Mouse (Mus musculus) MN1 (cell line): ENCODE data around the gene Elavl1.
A peak's percentile ranks its signal among the peaks of the same experiment; 100 is the strongest.
"Not testable (repeated sequence)": the region's sequence is repeated elsewhere in the genome, so short reads cannot be mapped to it uniquely, and the experiment has no call there.

ENCODE experiments used
- DNase-seq: peaks from one replicate; pipeline ENCODE4 v3.0.0-alpha.2; 2016; ENCODE audit warnings: low spot score

Elavl1 gene

DNA sequence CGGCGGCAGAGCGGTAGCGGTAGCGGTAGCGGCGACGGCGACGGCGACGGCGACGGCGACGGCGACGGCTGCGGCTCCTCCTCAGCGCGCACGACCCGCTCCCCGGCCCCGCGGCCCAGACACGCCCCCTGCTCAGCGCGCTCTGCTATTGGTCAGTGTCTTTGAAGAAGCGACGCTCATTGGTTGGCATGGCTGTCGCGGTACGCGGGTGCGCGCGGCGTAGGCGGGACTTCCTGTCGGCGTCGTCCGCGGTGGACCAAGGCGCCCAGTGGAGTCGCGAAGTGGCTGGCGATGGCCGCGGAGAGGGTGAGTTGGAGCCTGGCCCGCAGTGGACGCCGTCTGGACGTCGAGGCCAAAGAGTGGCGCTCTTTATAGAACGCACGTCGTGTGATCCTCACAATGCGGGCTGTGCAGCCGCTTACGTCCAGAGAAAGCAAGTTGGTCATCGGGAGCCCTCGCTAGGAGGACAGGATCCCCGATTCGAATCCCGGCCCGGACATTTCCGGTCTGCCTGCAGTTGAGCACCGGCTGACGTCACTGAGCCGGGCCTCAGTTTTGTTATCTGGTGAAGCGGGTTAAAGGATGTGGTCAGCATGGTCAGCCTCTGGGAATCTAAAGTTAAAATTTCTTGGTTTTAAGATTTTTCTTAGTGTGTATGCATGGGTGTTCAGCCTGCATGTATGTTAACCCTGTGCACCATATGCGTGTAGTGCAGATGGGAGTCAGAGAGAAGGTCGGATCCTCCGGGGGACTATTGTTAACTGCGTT lies at the start of gene Elavl1, which contains the start of gene Ccl25:
Gene Elavl1 (minus strand): TSS at position 431 of the 768 bp plus-strand sequence.
Gene Ccl25 (plus strand): TSS at position 228 of the 768 bp plus-strand sequence.
- DNase-seq, result peak; percentile 100

DNA sequence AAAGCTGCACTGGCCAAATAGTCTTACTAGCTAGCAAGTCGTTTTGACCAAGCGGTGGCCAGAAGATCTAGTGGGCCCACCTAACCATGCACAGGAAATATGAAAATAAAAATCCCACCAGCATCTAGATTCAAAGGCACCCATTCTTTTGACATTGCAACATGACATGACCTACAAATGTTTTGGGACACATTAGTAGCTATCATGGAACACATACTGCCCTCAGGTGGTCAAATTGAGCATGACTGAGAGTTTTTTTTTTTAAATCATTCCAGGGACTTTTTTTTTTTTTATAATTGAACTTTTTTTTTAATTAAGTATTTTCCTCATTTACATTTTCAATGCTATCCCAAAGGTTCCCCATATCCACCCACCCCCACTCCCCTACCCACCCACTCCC lies 47.4 kb upstream of the Elavl1 start:
- DNase-seq, result peak; percentile 48

DNA sequence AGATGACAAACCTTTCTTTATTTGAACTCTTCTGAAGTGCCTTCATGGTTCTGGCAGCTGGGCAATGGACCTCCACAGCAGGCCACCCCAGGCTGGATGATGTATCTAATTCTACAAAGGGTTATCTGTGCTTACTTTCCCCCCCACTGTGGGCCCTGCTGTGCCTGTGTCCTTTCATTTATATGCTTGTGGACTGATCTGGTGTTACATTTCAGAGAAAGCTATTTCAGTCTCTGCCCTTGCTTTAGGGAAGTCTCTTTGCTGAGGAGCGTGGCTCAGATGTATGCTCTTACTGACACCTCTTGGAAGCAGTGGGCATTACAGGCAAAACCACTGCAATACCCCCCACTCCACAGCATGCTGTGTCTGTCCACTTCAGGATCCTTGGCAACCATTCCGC lies 44.9 kb upstream of the Elavl1 start:
- peak; percentile 50 for DNase-seq

DNA sequence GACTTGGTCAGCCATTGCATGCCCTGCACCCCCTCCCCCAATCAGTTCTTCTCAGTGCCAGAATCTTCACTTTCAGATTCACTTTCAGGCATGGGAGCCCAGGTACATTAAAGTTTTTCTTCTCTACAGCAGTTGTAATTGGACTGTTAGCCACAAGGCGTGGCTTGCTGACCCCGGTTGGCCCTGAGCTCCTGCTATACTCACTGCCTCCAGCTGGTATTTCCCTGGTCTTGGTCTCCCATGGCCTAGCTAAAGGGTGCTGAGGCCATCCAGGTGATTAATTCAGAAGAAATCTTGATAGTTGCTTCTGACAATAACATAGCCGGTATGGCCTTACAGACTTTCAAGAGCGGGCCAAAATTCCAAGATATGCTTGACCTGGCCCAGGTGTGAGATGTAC lies 43.3 kb upstream of the Elavl1 start:
- DNase-seq, result no peak

DNA sequence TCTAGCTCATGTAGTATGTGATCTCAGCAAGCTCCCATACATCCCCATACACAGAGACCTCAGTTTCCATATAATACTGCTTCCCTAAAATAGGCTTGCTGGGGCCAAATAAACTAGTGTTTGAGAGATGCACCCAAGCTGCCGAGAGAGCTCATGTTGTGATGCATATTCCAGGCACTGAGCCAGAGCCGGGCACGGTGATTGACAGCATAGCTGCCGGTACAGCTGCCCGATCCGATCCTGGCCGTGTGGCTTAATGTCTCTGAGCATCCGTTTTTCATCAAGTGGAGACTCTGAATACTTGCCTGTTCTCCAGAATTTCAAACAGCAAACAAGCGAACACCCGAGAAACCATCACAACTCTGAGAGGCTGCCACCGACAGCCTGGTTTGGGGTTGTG lies 42.6 kb upstream of the Elavl1 start:
- no peak for DNase-seq

DNA sequence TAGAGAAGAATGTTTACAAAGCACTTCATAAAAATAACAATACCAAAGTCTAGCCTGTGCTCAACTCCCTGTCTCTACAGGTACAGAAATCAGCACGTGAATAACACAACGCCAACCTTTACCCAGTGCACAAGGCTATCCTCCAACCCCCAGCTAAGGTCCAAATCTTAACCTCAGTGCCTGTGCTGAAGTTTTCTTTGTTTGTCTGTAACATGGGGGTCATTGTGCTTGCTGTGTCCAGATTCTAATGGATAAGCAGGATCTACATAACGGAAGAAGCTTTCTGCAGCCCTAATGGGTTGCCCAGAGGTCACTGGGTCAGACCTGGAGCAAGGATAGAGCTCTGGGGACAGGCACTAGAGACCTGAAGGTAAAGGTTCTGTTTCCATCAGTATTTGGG lies 41.0 kb upstream of the Elavl1 start:
- no peak for DNase-seq

DNA sequence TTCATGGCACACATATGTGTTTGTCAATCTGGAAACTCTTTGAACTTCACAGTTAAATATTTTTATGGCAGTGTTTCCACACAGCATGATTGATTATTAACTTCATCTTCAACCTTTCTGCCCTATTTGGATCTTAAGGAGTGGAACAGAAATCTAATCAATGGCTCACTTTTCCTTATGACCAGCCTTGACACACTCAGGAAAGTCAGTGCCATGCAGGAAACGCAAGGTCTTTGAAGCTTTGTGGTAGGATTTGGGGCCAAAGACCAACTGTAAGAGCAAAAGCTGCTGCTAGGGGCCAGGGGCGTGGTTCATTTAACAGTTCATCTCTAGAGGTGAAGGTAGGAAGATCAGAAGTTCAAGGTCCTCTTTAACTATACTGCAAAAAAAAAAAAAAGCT lies 35.7 kb upstream of the Elavl1 start:
- no peak for DNase-seq

DNA sequence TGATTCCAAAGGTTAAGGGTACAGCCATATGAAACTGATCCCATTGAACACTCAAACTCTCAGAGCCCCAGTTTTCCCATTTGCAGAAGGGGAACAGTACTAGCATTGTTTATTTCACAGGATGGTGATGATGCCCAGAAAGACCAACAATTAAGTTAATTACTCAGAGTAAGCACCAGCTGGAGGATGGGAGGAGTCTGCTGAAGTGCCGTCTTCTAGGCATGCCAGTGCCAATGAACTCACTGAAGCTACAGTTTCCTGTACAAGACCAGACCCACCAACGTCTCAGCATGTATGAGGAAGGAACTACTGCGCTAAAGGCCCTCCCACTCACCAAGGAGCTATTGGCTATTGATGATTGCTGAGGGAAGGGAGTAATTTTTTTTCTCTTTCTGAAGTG lies 34.1 kb upstream of the Elavl1 start:
- no peak for DNase-seq

DNA sequence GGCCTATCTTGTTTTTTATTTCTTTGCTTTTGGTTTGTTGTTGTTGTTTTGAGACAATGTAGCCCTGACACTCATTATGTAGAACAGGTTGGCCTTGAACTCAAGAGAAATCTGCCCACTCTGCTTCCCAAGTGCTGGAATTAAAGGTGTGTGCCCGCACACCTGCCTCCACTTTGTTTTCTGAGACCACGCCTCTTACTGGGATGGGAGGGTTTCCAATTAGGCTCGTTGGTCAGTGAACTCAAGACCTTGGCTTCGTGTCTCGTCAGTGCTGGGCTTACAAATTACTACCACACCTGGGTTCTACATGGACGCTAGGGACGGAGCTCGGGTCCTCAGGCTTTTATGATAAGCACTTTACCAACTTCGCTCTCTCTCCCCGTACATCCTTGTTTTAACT lies 30.2 kb upstream of the Elavl1 start:
- no peak for DNase-seq

DNA sequence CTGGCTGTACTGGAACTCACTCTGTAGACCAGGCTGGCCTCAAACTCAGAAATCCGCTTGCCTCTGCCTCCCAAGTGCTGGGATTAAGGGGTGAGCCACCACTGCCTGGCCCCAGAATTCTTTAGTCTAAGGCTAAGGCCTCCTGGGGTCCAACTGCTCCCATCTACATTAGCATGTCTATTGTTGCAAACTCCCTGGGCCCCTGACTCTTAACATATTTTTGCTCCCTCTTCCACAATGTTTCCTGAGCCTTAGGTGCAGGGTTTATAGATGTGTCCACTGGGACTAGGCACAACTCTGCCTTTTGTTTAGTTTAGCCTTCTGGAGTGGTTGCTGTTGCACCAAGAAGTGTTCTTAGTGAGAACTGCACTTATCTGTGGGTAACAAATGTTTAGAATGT lies 29.3 kb upstream of the Elavl1 start:
- no peak for DNase-seq

DNA sequence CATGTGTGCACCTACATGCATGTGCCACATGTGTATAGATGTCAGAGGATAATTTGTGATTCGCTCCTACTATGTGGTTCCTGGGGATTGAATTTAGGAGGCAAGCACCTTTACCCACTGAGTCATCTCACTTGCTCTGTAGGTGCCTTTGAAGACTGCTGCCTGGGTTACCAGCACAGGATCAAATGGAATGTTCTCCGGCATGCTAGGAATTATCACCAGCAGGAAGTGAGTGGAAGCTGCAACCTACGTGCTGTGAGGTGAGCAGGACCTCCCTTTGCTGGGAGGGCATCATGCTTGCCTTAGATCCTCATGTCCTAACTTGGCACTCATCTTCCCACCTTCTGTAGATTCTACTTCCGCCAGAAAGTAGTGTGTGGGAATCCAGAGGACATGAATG lies 28.5 kb upstream of the Elavl1 start:
- DNase-seq, result no peak

DNA sequence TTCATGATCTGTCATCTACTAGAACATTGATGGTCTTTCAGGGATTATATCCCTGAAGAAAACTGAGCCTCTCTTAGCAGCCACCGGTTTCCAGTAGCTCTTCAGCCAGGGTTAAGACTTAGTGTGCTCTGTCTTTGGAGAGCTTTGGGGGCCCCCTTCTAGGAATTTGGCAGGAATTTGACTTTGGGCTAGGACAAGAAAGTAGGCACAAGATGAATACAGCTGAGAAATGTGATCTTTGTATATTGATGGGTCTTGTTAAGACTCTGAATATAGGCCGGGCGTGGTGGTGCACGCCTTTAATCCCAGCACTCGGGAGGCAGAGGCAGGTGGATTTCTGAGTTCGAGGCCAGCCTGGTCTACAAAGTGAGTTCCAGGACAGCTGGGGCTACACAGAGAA lies 27.3 kb upstream of the Elavl1 start:
- not testable (repeated sequence) for DNase-seq

DNA sequence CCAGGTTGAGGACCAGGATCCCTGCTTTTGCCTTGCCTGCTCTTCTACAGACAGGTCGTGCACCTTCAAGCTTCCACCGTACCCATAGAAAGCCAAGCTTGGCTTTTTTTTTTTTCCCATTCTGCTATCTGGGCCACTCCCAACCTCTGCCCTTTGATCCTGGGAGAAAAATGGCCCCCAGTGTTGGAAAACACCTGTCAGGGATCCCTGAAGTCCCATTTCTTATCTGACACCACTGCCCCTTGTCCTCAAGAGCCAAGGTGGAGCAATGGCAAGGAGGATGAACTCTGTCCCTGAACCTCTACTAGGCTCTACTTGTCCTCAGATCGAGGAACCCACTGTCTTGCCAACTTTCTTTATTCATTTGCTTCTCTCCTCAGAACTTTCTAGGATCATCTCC lies 25.4 kb upstream of the Elavl1 start:
- no peak for DNase-seq

DNA sequence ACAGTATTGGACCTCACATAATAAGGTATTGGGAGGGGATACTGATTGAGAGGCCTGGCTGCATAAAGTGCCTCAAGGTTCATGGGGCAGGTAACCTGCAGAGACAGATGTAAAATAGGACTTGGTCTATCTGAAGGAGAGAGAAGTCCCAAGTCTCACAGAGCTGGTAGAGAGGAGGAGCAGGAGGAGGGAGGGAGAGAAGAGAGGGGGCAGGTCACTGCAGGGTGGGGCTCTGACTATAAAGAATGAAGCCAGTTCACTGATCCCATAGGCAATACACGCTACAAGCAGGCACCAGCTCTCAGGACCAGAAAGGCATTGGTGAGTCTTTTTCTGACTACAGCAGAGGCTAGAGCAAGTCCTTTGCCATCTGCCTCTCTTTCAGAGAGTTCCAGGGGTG lies 24.1 kb upstream of the Elavl1 start:
- DNase-seq, result no peak

DNA sequence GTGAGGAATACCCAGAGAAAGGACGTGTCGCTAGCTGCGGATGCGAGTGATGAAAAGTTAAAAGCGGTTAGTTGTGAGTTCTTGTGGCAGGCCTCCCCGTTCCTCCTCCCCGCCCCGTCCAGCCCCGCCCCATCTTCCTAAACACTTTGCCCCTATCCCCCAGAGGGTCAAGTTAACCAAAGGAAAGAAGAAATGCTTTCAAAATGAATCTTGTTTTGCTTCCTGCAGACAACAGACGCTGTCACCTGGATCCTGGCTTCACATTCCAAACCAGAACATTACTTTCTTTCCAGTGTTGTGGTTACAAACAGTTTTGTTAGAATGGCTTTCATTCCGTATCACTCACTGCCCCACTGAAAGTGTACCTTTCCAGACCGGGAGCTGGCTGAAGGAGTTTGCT lies 23.1 kb upstream of the Elavl1 start:
- no peak for DNase-seq

DNA sequence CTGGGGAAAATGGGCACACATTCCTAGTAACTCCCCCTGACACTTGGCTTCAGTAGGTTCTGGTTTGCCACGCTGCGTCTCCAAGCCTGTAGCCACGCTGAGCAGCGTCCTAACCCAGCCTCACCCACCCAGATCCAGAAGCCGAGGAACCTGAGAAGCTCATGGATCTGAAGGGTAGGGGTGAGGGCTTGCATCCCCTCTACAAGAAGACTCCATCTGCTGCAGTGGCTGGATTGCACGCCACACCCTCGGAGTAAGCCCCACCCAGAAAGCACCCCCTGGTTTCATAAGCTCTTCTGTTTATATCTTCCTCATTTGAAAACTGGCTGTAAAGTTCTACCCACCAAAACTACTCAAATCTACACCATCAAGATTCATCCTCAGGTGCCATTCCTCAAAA lies 22.4 kb upstream of the Elavl1 start:
- DNase-seq, result no peak

DNA sequence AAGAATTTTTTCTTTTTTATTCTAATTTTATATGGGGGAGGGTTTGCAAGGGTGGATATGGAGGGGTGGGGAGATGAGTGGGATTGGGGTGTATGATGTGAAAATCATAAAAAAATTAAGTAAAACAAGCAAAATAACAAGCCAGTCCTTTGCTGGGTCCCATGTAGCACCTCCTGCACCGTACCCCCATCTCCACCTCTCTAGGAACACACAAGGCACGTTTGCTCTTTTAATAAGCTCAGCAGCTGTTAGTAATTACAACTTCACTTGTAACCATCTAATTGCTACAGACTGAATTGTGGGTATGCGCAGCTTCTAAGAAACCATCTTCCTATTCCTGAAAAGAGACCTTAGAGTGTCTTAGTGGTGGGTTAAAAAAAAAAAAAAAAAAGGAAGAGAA lies 15.0 kb upstream of the Elavl1 start:
- no peak for DNase-seq

DNA sequence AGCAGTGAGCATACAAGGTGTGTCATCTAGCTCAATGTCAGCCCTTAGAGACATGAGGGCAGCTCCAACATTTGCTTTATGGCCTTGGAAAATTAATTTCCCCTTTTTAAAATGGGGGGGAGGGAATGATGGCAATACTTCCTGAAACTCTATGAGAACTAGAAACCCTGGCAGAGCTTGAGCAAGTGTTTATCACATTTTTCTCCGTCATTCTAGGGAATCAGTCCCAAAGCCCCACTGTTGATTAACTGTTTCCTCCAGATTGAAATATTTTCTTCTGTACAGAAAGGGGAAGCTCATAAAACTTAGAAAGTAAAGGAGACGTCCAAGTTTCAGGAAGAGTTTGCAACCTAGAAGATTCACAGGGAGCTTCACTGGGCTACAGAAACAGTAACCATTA lies 10.5 kb upstream of the Elavl1 start:
- DNase-seq, result no peak

DNA sequence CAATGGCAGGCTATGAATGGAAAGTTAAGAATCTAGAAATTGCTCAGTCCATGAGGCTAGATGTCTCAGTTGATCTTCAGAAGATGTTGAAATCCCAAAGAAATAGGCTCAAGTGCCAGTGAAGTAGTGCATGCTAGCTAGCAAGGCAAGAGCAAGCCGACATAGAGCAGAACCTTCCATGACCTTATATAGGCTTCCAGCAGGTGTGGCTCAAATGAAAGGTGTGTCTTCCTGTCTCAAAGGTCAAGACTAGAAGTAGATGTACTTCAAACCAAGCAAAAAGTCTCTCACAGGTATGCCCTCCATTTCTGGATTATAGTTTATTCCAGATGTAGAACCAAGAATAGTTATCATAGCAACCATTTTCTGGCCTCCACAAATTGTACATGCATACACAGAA lies 8.8 kb upstream of the Elavl1 start:
- no peak for DNase-seq

DNA sequence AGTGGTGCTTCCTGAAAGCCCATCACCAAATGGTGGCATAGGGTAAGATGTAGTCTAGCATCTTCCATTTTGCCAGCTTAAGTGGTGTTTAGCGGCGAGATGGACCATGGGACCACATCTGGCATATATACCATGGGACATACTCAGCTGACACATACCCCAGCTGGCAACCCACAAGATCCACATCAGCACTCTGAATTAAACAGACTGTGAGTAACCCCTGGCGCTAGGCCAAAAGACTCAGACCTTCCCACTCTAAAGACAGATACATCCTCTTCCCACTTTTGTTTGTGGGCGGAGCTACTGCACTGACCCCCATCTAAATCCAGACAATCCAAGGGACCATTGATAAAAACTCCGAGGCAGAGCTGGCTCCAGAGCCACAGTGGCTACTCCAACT lies 3.8 kb upstream of the Elavl1 start:
- DNase-seq, result peak; percentile 82

DNA sequence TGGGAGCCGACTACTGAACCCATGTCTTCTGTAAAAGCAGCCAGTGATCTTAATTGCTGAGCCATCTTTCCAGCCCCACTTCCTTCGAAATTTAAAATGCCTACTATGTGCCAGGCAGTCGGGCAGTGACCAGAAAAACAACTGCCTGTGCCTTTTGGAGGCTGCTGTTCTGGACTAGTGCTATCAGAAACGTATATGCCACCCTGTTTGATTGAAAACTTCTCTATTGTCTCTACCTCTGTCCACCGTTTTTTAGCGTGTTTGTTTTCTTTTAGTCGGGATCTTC lies 481 bp upstream of the Elavl1 start:
- DNase-seq, result peak; percentile 21

DNA sequence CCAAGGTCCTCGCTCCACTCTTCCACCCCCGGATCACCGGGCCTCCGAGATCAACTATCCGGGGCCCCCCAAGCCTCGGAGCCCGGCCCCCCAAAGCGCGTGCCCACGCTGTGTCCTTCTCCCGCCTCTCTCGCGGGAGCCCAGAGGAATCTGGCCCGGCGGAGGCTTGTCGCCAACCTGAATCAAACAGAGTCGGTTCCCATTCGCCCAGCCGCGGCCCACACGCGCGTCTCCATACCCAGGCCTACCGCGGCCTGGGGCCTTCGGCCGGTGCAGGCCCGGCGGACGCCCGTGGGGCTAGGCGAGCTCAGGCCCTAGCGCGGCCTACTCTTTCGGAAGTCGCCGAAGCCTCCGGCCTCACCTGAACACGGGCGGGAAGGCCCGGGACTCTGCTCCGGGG lies 688 bp downstream of the Elavl1 start:
- peak; percentile 78 for DNase-seq

DNA sequence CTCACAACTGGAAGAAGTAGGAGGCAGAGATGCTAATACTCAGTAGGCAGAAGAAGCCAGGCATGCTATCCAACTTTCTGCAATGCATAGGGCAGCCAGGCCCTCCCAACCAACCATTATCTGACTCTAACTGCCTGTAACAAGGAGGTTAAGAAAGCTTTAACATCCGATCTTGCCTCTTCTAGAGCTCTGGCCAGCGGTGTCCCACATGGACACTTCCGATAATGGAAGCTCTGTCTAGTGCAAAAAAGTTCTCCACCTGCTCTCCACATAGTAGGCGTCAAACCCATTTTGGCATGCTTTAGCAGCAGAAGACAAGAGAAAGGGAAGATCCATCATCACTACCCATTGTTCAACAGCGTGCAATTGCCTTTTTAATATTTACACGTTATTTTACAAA lies 1.3 kb downstream of the Elavl1 start:
- peak; percentile 37 for DNase-seq

DNA sequence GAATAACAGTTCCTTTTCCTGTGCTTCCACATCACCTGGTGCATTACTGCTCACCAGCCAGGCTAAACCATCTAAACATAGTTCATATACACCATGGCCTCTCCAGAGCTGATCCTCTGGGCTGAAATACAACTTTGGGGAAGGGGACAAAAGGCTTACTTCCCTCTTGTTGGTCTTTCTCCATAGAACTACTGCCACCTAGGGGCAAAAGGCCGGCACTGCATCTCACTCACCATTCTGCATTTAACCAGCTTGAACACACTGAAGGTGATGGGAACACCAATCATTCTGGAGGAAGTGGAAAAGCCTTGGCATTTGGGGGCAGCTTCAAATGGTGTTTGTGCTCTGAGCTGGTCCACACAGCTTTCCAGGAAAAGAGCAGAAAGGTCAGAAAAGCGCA lies 2.7 kb downstream of the Elavl1 start:
- DNase-seq, result peak; percentile 93

DNA sequence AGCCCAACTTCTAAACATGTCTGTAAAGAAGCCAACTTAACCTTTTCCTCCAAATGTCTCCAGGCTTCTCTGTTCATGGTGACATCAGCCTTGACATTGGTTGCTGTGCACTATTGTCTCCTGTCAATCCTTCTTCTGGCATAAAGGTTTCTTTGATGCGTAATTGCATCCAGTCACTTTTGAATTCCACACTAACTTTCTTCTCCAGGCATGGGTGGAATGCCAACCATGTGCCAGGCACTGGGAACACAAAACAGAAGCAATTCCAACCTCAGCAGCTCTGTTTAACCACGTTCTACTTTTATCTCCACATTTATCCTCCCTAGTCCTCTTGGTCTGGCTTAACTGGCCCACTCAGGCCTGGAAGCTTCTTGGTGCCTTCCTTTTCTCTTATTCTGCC lies 4.2 kb downstream of the Elavl1 start:
- no peak for DNase-seq
